Mouse (Mus musculus): ENCODE data around the gene Gpr153. TPM values are rescaled to one million over a fixed set of nuclear protein-coding genes. Genes with fewer than 3 reads are reported as not detected.
A peak's percentile ranks its signal among the peaks of the same experiment; 100 is the strongest.

The Gpr153 gene
- total RNA-seq, 4 experiments from 2014 or later, result 5.9 to 7.2 (median 6.6) TPM

GRCm38 (mm10) chr4:152315498-152316213 lies 41.6 kb downstream of the Gpr153 start:
- no peak for DNase-seq (ENCODE audit: low spot score in 2 of 2)

- DNase-seq (ENCODE audit: low spot score in 2 of 2), result no peak
These were observed 43.6 kb downstream of the Gpr153 start for GRCm38 (mm10) chr4:152317631-152318033.

GRCm38 (mm10) chr4:152318517-152319234 lies 44.6 kb downstream of the Gpr153 start, which contains the start of gene Rnf207:
TSS of gene Rnf207 (minus strand) at chr4:152318993.
- no peak for DNase-seq (ENCODE audit: low spot score in 2 of 2)

GRCm38 (mm10) chr4:152321464-152321863 lies 47.4 kb downstream of the Gpr153 start:
- no peak for DNase-seq (ENCODE audit: low spot score in 2 of 2)

GRCm38 (mm10) chr4:152324641-152325562 lies 50.9 kb downstream of the Gpr153 start:
- no peak for DNase-seq (ENCODE audit: low spot score in 2 of 2)

GRCm38 (mm10) chr4:152325574-152326411 lies 51.8 kb downstream of the Gpr153 start, which contains the start of gene Rpl22:
TSS of gene Rpl22 (plus strand) at chr4:152325742.
- peak; percentile 95 to 96 for DNase-seq (ENCODE audit: low spot score in 2 of 2)

GRCm38 (mm10) chr4:152326543-152326942 lies 52.5 kb downstream of the Gpr153 start:
- DNase-seq (ENCODE audit: low spot score in 2 of 2), result no peak

- no peak for DNase-seq (ENCODE audit: low spot score in 2 of 2)
These were observed 54.7 kb downstream of the Gpr153 start for GRCm38 (mm10) chr4:152328691-152329090.

GRCm38 (mm10) chr4:152332952-152333351 lies 58.9 kb downstream of the Gpr153 start:
- DNase-seq (ENCODE audit: low spot score in 2 of 2), result peak in 1 of 2 experiments; percentile 62

- no peak for DNase-seq (ENCODE audit: low spot score in 2 of 2)
These were observed 59.6 kb downstream of the Gpr153 start for GRCm38 (mm10) chr4:152333587-152333986.

Other genes with a start within 250 kb of the Gpr153 start
- gene Zbtb48, start 246.6 kb upstream of the Gpr153 start, total RNA-seq (2022), result 10 to 100 TPM; 13.8 to 17.6 (median 15.8) TPM
- gene Tas1r1, start 235.7 kb upstream of the Gpr153 start, total RNA-seq (2022), result 1 to 10 TPM in 1 of 4 experiments, under 1 TPM in 3; 0.72 to 1.1 (median 0.77) TPM
- gene Nol9, start 234.9 kb upstream of the Gpr153 start, total RNA-seq (2022), result 10 to 100 TPM; 18.3 to 21.0 (median 19.9) TPM
- 100 to 1,000 TPM; 123 to 164 (median 145) TPM for gene Plekhg5, start 201.7 kb upstream of the Gpr153 start, total RNA-seq (2022)
- gene Tnfrsf25, start 158.3 kb upstream of the Gpr153 start, total RNA-seq (2022), result 10 to 100 TPM; 19.8 to 71.6 (median 34.1) TPM
- gene Espn, start 121.9 kb upstream of the Gpr153 start, total RNA-seq (2022), result 1 to 10 TPM; 2.9 to 3.0 (median 3.0) TPM
- not detected for gene Hes2, start 115.4 kb upstream of the Gpr153 start, total RNA-seq (2022)
- gene Acot7, start 96.1 kb upstream of the Gpr153 start, total RNA-seq (2022), result 100 to 1,000 TPM; 297 to 327 (median 321) TPM
- gene Hes3, start 17.4 kb downstream of the Gpr153 start, total RNA-seq (2022), result not detected
- 10 to 100 TPM; 38.0 to 52.1 (median 47.0) TPM for gene Icmt, start 23.0 kb downstream of the Gpr153 start, total RNA-seq (2022)
- gene Rnf207, start 44.8 kb downstream of the Gpr153 start, total RNA-seq (2022), result 10 to 100 TPM; 11.3 to 16.5 (median 13.8) TPM
- 100 to 1,000 TPM; 161 to 249 (median 201) TPM for gene Rpl22, start 51.5 kb downstream of the Gpr153 start, total RNA-seq (2022)
- 100 to 1,000 TPM; 123 to 147 (median 134) TPM for gene Chd5, start 64.4 kb downstream of the Gpr153 start, total RNA-seq (2022)
- 10 to 100 TPM; 27.9 to 32.3 (median 29.3) TPM for gene Nphp4, start 202.5 kb downstream of the Gpr153 start, total RNA-seq (2022)
- gene Kcnab2, start 203.6 kb downstream of the Gpr153 start, total RNA-seq (2022), result 100 to 1,000 TPM; 669 to 725 (median 678) TPM